Mouse (Mus musculus) cerebellum, adult 2 months (tissue): Measurements from ENCODE around the gene Gprc5c.

Source experiments
- CTCF ChIP-seq: fragments of 200-500 bp; IDR thresholded peaks from 2 replicates; pipeline ENCODE4 v1.5.1; 2011; ENCODE audit warnings: low read depth, mild to moderate bottlenecking, control low read depth, low read length, moderate library complexity, borderline replicate concordance; ENCODE audit not compliant: insufficient read depth
- POLR2A ChIP-seq: fragments of 200-500 bp; IDR thresholded peaks from 2 replicates; pipeline ENCODE4 v1.6.1; 2011; ENCODE audit warnings: low read length, control low read depth, borderline replicate concordance; ENCODE audit not compliant: insufficient read depth

DNA sequence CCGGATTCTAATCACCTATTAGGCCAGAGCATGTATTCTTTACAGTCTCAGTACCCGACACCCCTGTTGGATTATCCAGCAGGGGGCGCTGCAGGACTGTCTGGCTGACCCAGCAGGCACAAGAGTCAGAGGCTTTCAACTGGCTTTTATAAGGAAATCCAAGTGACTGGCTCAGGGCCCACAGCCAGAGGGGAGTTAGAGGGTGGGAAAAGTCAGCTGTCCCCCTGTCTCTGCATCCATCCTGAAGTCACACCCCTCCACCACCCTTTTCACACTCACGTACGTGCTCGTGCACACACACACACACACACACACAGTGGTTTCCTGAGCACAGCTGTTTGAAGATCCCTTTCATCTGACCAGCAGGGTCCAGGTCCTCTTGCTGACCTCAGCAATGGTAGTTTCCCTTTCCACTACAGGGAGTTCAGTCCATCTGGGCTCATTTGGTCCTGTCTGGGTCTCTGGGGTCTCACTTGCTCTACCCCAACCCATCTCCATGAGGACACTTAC is 38.2 kb upstream of the Gprc5c start:
- TF ChIP-seq CTCF = peak; percentile 91
- TF ChIP-seq POLR2A = no peak
